Mouse (Mus musculus) CH12.LX (cell line): ENCODE measurements around the gene Mgat4e. TPM values are rescaled to one million over a fixed set of nuclear protein-coding genes. Genes with fewer than 3 reads are reported as not detected.

Experiments used
- DNase-seq: peaks from one replicate; pipeline ENCODE4 v3.0.0-alpha.2; 2013; ENCODE audit errors: extremely low read depth
- H3K27ac ChIP-seq: 2 replicates; pipeline ENCODE4 v1.5.1; 2012; ENCODE audit warnings: low read depth, mild to moderate bottlenecking, control low read depth, moderate library complexity; ENCODE audit not compliant: insufficient read depth
- H3K27me3 ChIP-seq: replicated peaks from 2 replicates; pipeline ENCODE3; 2012; ENCODE audit warnings: inconsistent platforms
- H3K36me3 ChIP-seq, 2 experiments: replicated peaks in 1 of 2; 2 replicates each; pipeline versions ENCODE3 to v1.6.1; 2012; ENCODE audit warnings: inconsistent platforms in 1 of 2, low read length in 1 of 2, mild to moderate bottlenecking in 1 of 2, mixed read lengths in 1 of 2, moderate library complexity in 1 of 2; ENCODE audit not compliant: control insufficient read depth in 1 of 2, insufficient read depth in 1 of 2
- H3K4me1 ChIP-seq, 2 experiments: 2 replicates each; pipeline ENCODE4 v1.6.1; 2012; ENCODE audit warnings: inconsistent platforms in 1 of 2, moderate library complexity in 1 of 2; ENCODE audit not compliant: insufficient read depth in 2 of 2, control insufficient read depth in 1 of 2
- H3K4me2 ChIP-seq: 2 replicates; pipeline ENCODE4 v1.6.1; 2012; ENCODE audit warnings: low read depth, mild to moderate bottlenecking, control low read depth; ENCODE audit not compliant: poor library complexity, insufficient read depth, severe bottlenecking
- H3K4me3 ChIP-seq, 3 experiments: fragments of 150-350 bp in 1 of 3; sonication (generic) in 1 of 3; replicated peaks in 1 of 3; 2 replicates each; pipeline versions ENCODE3 to v1.5.1; 2011 to 2012; ENCODE audit warnings: low read depth in 2 of 3, low read length in 2 of 3, mild to moderate bottlenecking in 2 of 3, moderate library complexity in 2 of 3, control low read depth in 1 of 3, improper control_type of control experiment in 1 of 3, inconsistent platforms in 1 of 3, mixed read lengths in 1 of 3; ENCODE audit not compliant: poor library complexity in 1 of 3
- H3K79me2 ChIP-seq: replicated peaks from 2 replicates; pipeline ENCODE4 v1.6.1; 2012; ENCODE audit warnings: mild to moderate bottlenecking, moderate library complexity; ENCODE audit not compliant: control insufficient read depth, poor library complexity, insufficient read depth, severe bottlenecking; ENCODE audit errors: extremely low read depth
- H3K9ac ChIP-seq: 2 replicates; pipeline ENCODE4 v1.6.1; 2012; ENCODE audit warnings: low read depth, mild to moderate bottlenecking, control low read depth, moderate library complexity; ENCODE audit not compliant: insufficient read depth
- H3K9me3 ChIP-seq: replicated peaks from 2 replicates; pipeline ENCODE3; 2012; ENCODE audit warnings: low read length, inconsistent platforms, mixed read lengths
- CHD1 ChIP-seq: IDR thresholded peaks from 2 replicates; pipeline ENCODE4 v1.6.1; 2012; ENCODE audit warnings: low read depth, low read length, improper control_type of control experiment, inconsistent platforms
- CHD2 ChIP-seq: IDR thresholded peaks from 2 replicates; pipeline ENCODE4 v1.6.1; 2011; ENCODE audit warnings: low read length, improper control_type of control experiment
- ELF1 ChIP-seq: IDR thresholded peaks from 2 replicates; pipeline ENCODE4 v1.6.1; 2014; ENCODE audit warnings: low read depth, mild to moderate bottlenecking, inconsistent platforms, low read length, improper control_type of control experiment
- EP300 ChIP-seq: IDR thresholded peaks from 2 replicates; pipeline ENCODE4 v1.6.1; 2011; ENCODE audit warnings: low read length, improper control_type of control experiment
- ETS1 ChIP-seq: conservative IDR thresholded peaks from 2 replicates; pipeline ENCODE4 v1.6.1; 2012; ENCODE audit warnings: low read depth, mild to moderate bottlenecking, inconsistent platforms, low read length, improper control_type of control experiment, moderate library complexity
- KAT2A ChIP-seq: IDR thresholded peaks from 2 replicates; pipeline ENCODE4 v1.6.1; 2012; ENCODE audit warnings: low read length, improper control_type of control experiment, inconsistent platforms; ENCODE audit not compliant: insufficient replicate concordance
- MAX ChIP-seq: IDR thresholded peaks from 2 replicates; pipeline ENCODE4 v1.6.1; 2011; ENCODE audit warnings: low read length, improper control_type of control experiment
- MAZ ChIP-seq: IDR thresholded peaks from 2 replicates; pipeline ENCODE4 v1.6.1; 2012; ENCODE audit warnings: low read depth, mild to moderate bottlenecking, inconsistent platforms, low read length, improper control_type of control experiment, moderate library complexity
- MEF2A ChIP-seq: IDR thresholded peaks from 2 replicates; pipeline ENCODE4 v1.6.1; 2014; ENCODE audit warnings: low read depth, mild to moderate bottlenecking, inconsistent platforms, low read length, improper control_type of control experiment, borderline replicate concordance
- MXI1 ChIP-seq: IDR thresholded peaks from 2 replicates; pipeline ENCODE4 v1.6.1; 2011; ENCODE audit warnings: mild to moderate bottlenecking, low read depth, low read length, improper control_type of control experiment
- MYC ChIP-seq: IDR thresholded peaks from 2 replicates; pipeline ENCODE4 v1.6.1; 2011; ENCODE audit warnings: low read depth, mild to moderate bottlenecking, improper control_type of control experiment, low read length
- NELFE ChIP-seq: IDR thresholded peaks from 2 replicates; pipeline ENCODE4 v1.6.1; 2011; ENCODE audit warnings: low read depth, low read length, improper control_type of control experiment
- PAX5 ChIP-seq: IDR thresholded peaks from 2 replicates; pipeline ENCODE4 v1.6.1; 2012; ENCODE audit warnings: low read length, inconsistent platforms, mixed read lengths
- POLR2AphosphoS2 ChIP-seq: IDR thresholded peaks from 2 replicates; pipeline ENCODE4 v1.6.1; 2011; ENCODE audit warnings: low read depth, low read length, improper control_type of control experiment
- RAD21 ChIP-seq: IDR thresholded peaks from 2 replicates; pipeline ENCODE4 v1.6.1; 2011; ENCODE audit warnings: low read depth, mild to moderate bottlenecking, low read length, improper control_type of control experiment, moderate library complexity
- RCOR1 ChIP-seq: conservative IDR thresholded peaks from 2 replicates; pipeline ENCODE4 v1.6.1; 2012; ENCODE audit warnings: low read depth, mild to moderate bottlenecking, inconsistent platforms, low read length, improper control_type of control experiment
- SIN3A ChIP-seq: IDR thresholded peaks from 2 replicates; pipeline ENCODE4 v1.6.1; 2012; ENCODE audit warnings: low read length, improper control_type of control experiment, inconsistent platforms
- SMC3 ChIP-seq: IDR thresholded peaks from 2 replicates; pipeline ENCODE4 v1.6.1; 2011; ENCODE audit warnings: low read depth, low read length, improper control_type of control experiment
- TBP ChIP-seq: conservative IDR thresholded peaks from 2 replicates; pipeline ENCODE4 v1.6.1; 2011; ENCODE audit warnings: low read depth, low read length, improper control_type of control experiment
- USF2 ChIP-seq: conservative IDR thresholded peaks from 2 replicates; pipeline ENCODE4 v1.6.1; 2011; ENCODE audit warnings: low read depth, low read length, improper control_type of control experiment
- ZC3H11A ChIP-seq: IDR thresholded peaks from 2 replicates; pipeline ENCODE4 v1.6.1; 2012; ENCODE audit warnings: low read depth, mild to moderate bottlenecking, inconsistent platforms, low read length, improper control_type of control experiment
- ZKSCAN1 ChIP-seq: IDR thresholded peaks from 2 replicates; pipeline ENCODE4 v1.6.1; 2012; ENCODE audit warnings: low read depth, inconsistent platforms, low read length, improper control_type of control experiment, borderline replicate concordance
- ZMIZ1 ChIP-seq: IDR thresholded peaks from 2 replicates; pipeline ENCODE4 v1.6.1; 2012; ENCODE audit warnings: low read depth, mild to moderate bottlenecking, inconsistent platforms, low read length, improper control_type of control experiment
- ZNF384 ChIP-seq: IDR thresholded peaks from 2 replicates; pipeline ENCODE4 v1.6.1; 2012; ENCODE audit warnings: low read depth, low read length, improper control_type of control experiment, inconsistent platforms
- dilution Hi-C: fragments of 300-500 bp; cut with MboI; formaldehyde crosslinking; loops from 2 replicates; pipeline ENCODE4 v1.14.3; 2020; ENCODE audit warnings: low sequenced_read_pairs; ENCODE audit not compliant: extremely low pct_unique_long_range_greater_than_20kb, extremely low pct_ligation_motif_present
- in situ Hi-C: fragments of 300-500 bp; cut with MboI; formaldehyde crosslinking; loops from 3 replicates; pipeline ENCODE4 v1.14.3; 2019; ENCODE audit warnings: low sequenced_read_pairs, low pct_ligation_motif_present, low pct_unique_long_range_greater_than_20kb, mixed read lengths
- polyA plus RNA-seq: library from polyadenylated mRNA; unstranded; fragments of >175 nt; gene quantifications from 2 replicates; pipeline ENCODE4 v1.2.1, GENCODE M21; 2012; ENCODE audit warnings: low read depth; ENCODE audit not compliant: insufficient read length
- total RNA-seq, 2 experiments: library from RNA; depleted of rRNA; stranded (reverse); fragments of 300-350 nt in 1 of 2; fragments of >200 nt in 1 of 2; gene quantifications; 2 replicates each; pipeline ENCODE4 v1.2.3; 2012 to 2014

Gene Mgat4e
- total and polyA plus RNA-seq, 3 experiments = 0.08 TPM; not detected in 2

GRCm38 (mm10) chr1:134495991-134496390 is 53.5 kb downstream of the Mgat4e start:
- H3K4me2 ChIP-seq = peak overlapping the region; percentile 95; the same call in 1 of the 2 replicates
- dilution Hi-C loops (no loop called here), in situ Hi-C loops (no loop called here)
- peaks cover 0 to 44% of the 10 kb centered on the region in 2 experiments for H3K36me3 ChIP-seq
- no peak for TF ChIP-seq POLR2AphosphoS2
- no peak for TF ChIP-seq ZNF384
- no peak for TF ChIP-seq MAZ
- no peak for TF ChIP-seq PAX5
- H3K4me3 ChIP-seq = peak overlapping the region in 2 of 3 experiments; percentile 73 to 81
- peak overlapping the region; percentile 42; the same call in 1 of the 2 replicates for H3K9ac ChIP-seq
- H3K9me3 ChIP-seq = no peaks in the 10 kb centered on the region
- peaks cover 21% of the 10 kb centered on the region for H3K79me2 ChIP-seq
- no peaks in the 10 kb centered on the region for H3K27me3 ChIP-seq
- DNase-seq = no peak
- H3K27ac ChIP-seq = no peak overlapping the region
- H3K4me1 ChIP-seq = peaks cover 4 to 21% of the 10 kb centered on the region in 2 experiments

GRCm38 (mm10) chr1:134495216-134495539 is 54.3 kb downstream of the Mgat4e start:
- no peaks in the 10 kb centered on the region for H3K27me3 ChIP-seq
- TF ChIP-seq MAX (no peak), SMC3 (no peak), RAD21 (no peak), CHD1 (no peak), USF2 (no peak), MYC (no peak)
- H3K36me3 ChIP-seq = peaks cover 2 to 45% of the 10 kb centered on the region in 2 experiments
- H3K79me2 ChIP-seq = peaks cover 16% of the 10 kb centered on the region
- H3K4me1 ChIP-seq = peaks cover 4 to 21% of the 10 kb centered on the region in 2 experiments
- dilution Hi-C loops = no loop called here
- no peaks in the 10 kb centered on the region for H3K9me3 ChIP-seq
- in situ Hi-C loops = no loop called here
- DNase-seq = no peak
- H3K4me2 ChIP-seq = peak overlapping the region; percentile 95
- H3K4me3 ChIP-seq = peak overlapping the region; percentile 67 to 81 (median 73)
- peak overlapping the region; percentile 42 for H3K9ac ChIP-seq
- H3K27ac ChIP-seq = no peak overlapping the region

GRCm38 (mm10) chr1:134494428-134495215 is 54.9 kb downstream of the Mgat4e start, which contains the start of gene Rabif:
TSS of gene Rabif (plus strand) at chr1:134494648.
- H3K9me3 ChIP-seq = no peaks in the 10 kb centered on the region
- dilution Hi-C loops = no loop called here
- H3K9ac ChIP-seq = peak within 1 kb of the TSS; percentile 84
- no peaks in the 10 kb centered on the region for H3K27me3 ChIP-seq
- peaks cover 13% of the 10 kb centered on the region for H3K79me2 ChIP-seq
- peak within 1 kb of the TSS; percentile 73 for H3K27ac ChIP-seq
- in situ Hi-C loops = no loop called here
- H3K4me1 ChIP-seq = peaks cover 4 to 21% of the 10 kb centered on the region in 2 experiments
- peak within 1 kb of the TSS; percentile 67 to 81 (median 73) for H3K4me3 ChIP-seq
- H3K36me3 ChIP-seq = peaks cover 5 to 47% of the 10 kb centered on the region in 2 experiments
- peak within 1 kb of the TSS; percentile 95 for H3K4me2 ChIP-seq
- DNase-seq = peak; percentile 98
- TF ChIP-seq ELF1 = peak; percentile 98
- 0 out of 2 replicates have a peak, but pooled peaks have one; percentile 72 for TF ChIP-seq SIN3A
- peak; percentile 83 for TF ChIP-seq MYC
- peak; percentile 85 for TF ChIP-seq MXI1
- no peak for TF ChIP-seq EP300
- TF ChIP-seq SMC3 = no peak; the same call in 1 of the 2 replicates
- peak; percentile 96 for TF ChIP-seq NELFE
- no peak for TF ChIP-seq ZNF384
- no peak for TF ChIP-seq CHD2
- peak; percentile 31; the same call in 1 of the 2 replicates for TF ChIP-seq MEF2A
- TF ChIP-seq RAD21 = peak; percentile 30
- TF ChIP-seq CHD1 = no peak
- no peak for TF ChIP-seq USF2
- no peak for TF ChIP-seq RCOR1
- TF ChIP-seq KAT2A = peak; percentile 81; the same call in 1 of the 2 replicates
- peak; percentile 91 for TF ChIP-seq ZMIZ1
- no peak for TF ChIP-seq ZKSCAN1
- peak; percentile 50 for TF ChIP-seq ETS1
- TF ChIP-seq TBP = peak; percentile 34; the same call in 1 of the 2 replicates
- no peak for TF ChIP-seq ZC3H11A
